Mouse (Mus musculus) CH12.LX (cell line): ENCODE results near the gene Ccdc152. TPM values are rescaled to one million over a fixed set of nuclear protein-coding genes. Genes with fewer than 3 reads are reported as not detected.

ENCODE experiments used
- DNase-seq: peaks from one replicate; pipeline ENCODE4 v3.0.0-alpha.2; 2013; ENCODE audit errors: extremely low read depth
- H3K27ac ChIP-seq: 2 replicates; pipeline ENCODE4 v1.5.1; 2012; ENCODE audit warnings: low read depth, mild to moderate bottlenecking, control low read depth, moderate library complexity; ENCODE audit not compliant: insufficient read depth
- H3K27me3 ChIP-seq: replicated peaks from 2 replicates; pipeline ENCODE3; 2012; ENCODE audit warnings: inconsistent platforms
- H3K36me3 ChIP-seq, 2 experiments: replicated peaks in 1 of 2; 2 replicates each; pipeline versions ENCODE3 to v1.6.1; 2012; ENCODE audit warnings: inconsistent platforms in 1 of 2, low read length in 1 of 2, mild to moderate bottlenecking in 1 of 2, mixed read lengths in 1 of 2, moderate library complexity in 1 of 2; ENCODE audit not compliant: control insufficient read depth in 1 of 2, insufficient read depth in 1 of 2
- H3K4me1 ChIP-seq, 2 experiments: 2 replicates each; pipeline ENCODE4 v1.6.1; 2012; ENCODE audit warnings: inconsistent platforms in 1 of 2, moderate library complexity in 1 of 2; ENCODE audit not compliant: insufficient read depth in 2 of 2, control insufficient read depth in 1 of 2
- H3K4me2 ChIP-seq: 2 replicates; pipeline ENCODE4 v1.6.1; 2012; ENCODE audit warnings: low read depth, mild to moderate bottlenecking, control low read depth; ENCODE audit not compliant: poor library complexity, insufficient read depth, severe bottlenecking
- H3K4me3 ChIP-seq, 3 experiments: fragments of 150-350 bp in 1 of 3; sonication (generic) in 1 of 3; replicated peaks in 1 of 3; 2 replicates each; pipeline versions ENCODE3 to v1.5.1; 2011 to 2012; ENCODE audit warnings: low read depth in 2 of 3, low read length in 2 of 3, mild to moderate bottlenecking in 2 of 3, moderate library complexity in 2 of 3, control low read depth in 1 of 3, improper control_type of control experiment in 1 of 3, inconsistent platforms in 1 of 3, mixed read lengths in 1 of 3; ENCODE audit not compliant: poor library complexity in 1 of 3
- H3K79me2 ChIP-seq: replicated peaks from 2 replicates; pipeline ENCODE4 v1.6.1; 2012; ENCODE audit warnings: mild to moderate bottlenecking, moderate library complexity; ENCODE audit not compliant: control insufficient read depth, poor library complexity, insufficient read depth, severe bottlenecking; ENCODE audit errors: extremely low read depth
- H3K9ac ChIP-seq: 2 replicates; pipeline ENCODE4 v1.6.1; 2012; ENCODE audit warnings: low read depth, mild to moderate bottlenecking, control low read depth, moderate library complexity; ENCODE audit not compliant: insufficient read depth
- H3K9me3 ChIP-seq: replicated peaks from 2 replicates; pipeline ENCODE3; 2012; ENCODE audit warnings: low read length, inconsistent platforms, mixed read lengths
- BHLHE40 ChIP-seq: IDR thresholded peaks from 2 replicates; pipeline ENCODE4 v1.6.1; 2011; ENCODE audit warnings: mild to moderate bottlenecking, low read depth, low read length, improper control_type of control experiment
- CHD2 ChIP-seq: IDR thresholded peaks from 2 replicates; pipeline ENCODE4 v1.6.1; 2011; ENCODE audit warnings: low read length, improper control_type of control experiment
- CTCF ChIP-seq, 2 experiments: IDR thresholded peaks in 1 of 2; conservative IDR thresholded peaks in 1 of 2; 2 replicates each; pipeline ENCODE4 v1.5.1; 2011 to 2012; ENCODE audit warnings: low read depth in 2 of 2, low read length in 2 of 2, improper control_type of control experiment in 1 of 2, inconsistent platforms in 1 of 2, mild to moderate bottlenecking in 1 of 2, moderate library complexity in 1 of 2
- E2F4 ChIP-seq: IDR thresholded peaks from 2 replicates; pipeline ENCODE4 v1.6.1; 2011; ENCODE audit warnings: low read depth, low read length, improper control_type of control experiment; ENCODE audit not compliant: insufficient replicate concordance
- ELF1 ChIP-seq: IDR thresholded peaks from 2 replicates; pipeline ENCODE4 v1.6.1; 2014; ENCODE audit warnings: low read depth, mild to moderate bottlenecking, inconsistent platforms, low read length, improper control_type of control experiment
- ETS1 ChIP-seq: conservative IDR thresholded peaks from 2 replicates; pipeline ENCODE4 v1.6.1; 2012; ENCODE audit warnings: low read depth, mild to moderate bottlenecking, inconsistent platforms, low read length, improper control_type of control experiment, moderate library complexity
- GABPA ChIP-seq: IDR thresholded peaks from 2 replicates; pipeline ENCODE4 v1.6.1; 2012; ENCODE audit warnings: low read depth, low read length, improper control_type of control experiment, inconsistent platforms; ENCODE audit not compliant: insufficient replicate concordance
- HCFC1 ChIP-seq: IDR thresholded peaks from 2 replicates; pipeline ENCODE4 v1.6.1; 2012; ENCODE audit warnings: low read depth, mild to moderate bottlenecking, inconsistent platforms, low read length, improper control_type of control experiment
- IRF4 ChIP-seq: IDR thresholded peaks from 2 replicates; pipeline ENCODE4 v1.6.1; 2014; ENCODE audit warnings: low read depth, mild to moderate bottlenecking, inconsistent platforms, low read length, improper control_type of control experiment
- JUND ChIP-seq: conservative IDR thresholded peaks from 2 replicates; pipeline ENCODE4 v1.6.1; 2011; ENCODE audit warnings: low read depth, low read length, improper control_type of control experiment
- KAT2A ChIP-seq: IDR thresholded peaks from 2 replicates; pipeline ENCODE4 v1.6.1; 2012; ENCODE audit warnings: low read length, improper control_type of control experiment, inconsistent platforms; ENCODE audit not compliant: insufficient replicate concordance
- MAZ ChIP-seq: IDR thresholded peaks from 2 replicates; pipeline ENCODE4 v1.6.1; 2012; ENCODE audit warnings: low read depth, mild to moderate bottlenecking, inconsistent platforms, low read length, improper control_type of control experiment, moderate library complexity
- MEF2A ChIP-seq: IDR thresholded peaks from 2 replicates; pipeline ENCODE4 v1.6.1; 2014; ENCODE audit warnings: low read depth, mild to moderate bottlenecking, inconsistent platforms, low read length, improper control_type of control experiment, borderline replicate concordance
- MYC ChIP-seq: IDR thresholded peaks from 2 replicates; pipeline ENCODE4 v1.6.1; 2011; ENCODE audit warnings: low read depth, mild to moderate bottlenecking, improper control_type of control experiment, low read length
- NELFE ChIP-seq: IDR thresholded peaks from 2 replicates; pipeline ENCODE4 v1.6.1; 2011; ENCODE audit warnings: low read depth, low read length, improper control_type of control experiment
- NRF1 ChIP-seq: IDR thresholded peaks from 2 replicates; pipeline ENCODE4 v1.6.1; 2014; ENCODE audit warnings: low read depth, mild to moderate bottlenecking, inconsistent platforms, low read length, improper control_type of control experiment, moderate library complexity
- RCOR1 ChIP-seq: conservative IDR thresholded peaks from 2 replicates; pipeline ENCODE4 v1.6.1; 2012; ENCODE audit warnings: low read depth, mild to moderate bottlenecking, inconsistent platforms, low read length, improper control_type of control experiment
- SIN3A ChIP-seq: IDR thresholded peaks from 2 replicates; pipeline ENCODE4 v1.6.1; 2012; ENCODE audit warnings: low read length, improper control_type of control experiment, inconsistent platforms
- SMC3 ChIP-seq: IDR thresholded peaks from 2 replicates; pipeline ENCODE4 v1.6.1; 2011; ENCODE audit warnings: low read depth, low read length, improper control_type of control experiment
- USF1 ChIP-seq: IDR thresholded peaks from 2 replicates; pipeline ENCODE4 v1.6.1; 2014; ENCODE audit warnings: low read depth, mild to moderate bottlenecking, inconsistent platforms, low read length, improper control_type of control experiment
- USF2 ChIP-seq: conservative IDR thresholded peaks from 2 replicates; pipeline ENCODE4 v1.6.1; 2011; ENCODE audit warnings: low read depth, low read length, improper control_type of control experiment
- ZC3H11A ChIP-seq: IDR thresholded peaks from 2 replicates; pipeline ENCODE4 v1.6.1; 2012; ENCODE audit warnings: low read depth, mild to moderate bottlenecking, inconsistent platforms, low read length, improper control_type of control experiment
- ZNF384 ChIP-seq: IDR thresholded peaks from 2 replicates; pipeline ENCODE4 v1.6.1; 2012; ENCODE audit warnings: low read depth, low read length, improper control_type of control experiment, inconsistent platforms
- dilution Hi-C: fragments of 300-500 bp; cut with MboI; formaldehyde crosslinking; loops from 2 replicates; pipeline ENCODE4 v1.14.3; 2020; ENCODE audit warnings: low sequenced_read_pairs; ENCODE audit not compliant: extremely low pct_unique_long_range_greater_than_20kb, extremely low pct_ligation_motif_present
- in situ Hi-C: fragments of 300-500 bp; cut with MboI; formaldehyde crosslinking; loops from 3 replicates; pipeline ENCODE4 v1.14.3; 2019; ENCODE audit warnings: low sequenced_read_pairs, low pct_ligation_motif_present, low pct_unique_long_range_greater_than_20kb, mixed read lengths
- polyA plus RNA-seq: library from polyadenylated mRNA; unstranded; fragments of >175 nt; gene quantifications from 2 replicates; pipeline ENCODE4 v1.2.1, GENCODE M21; 2012; ENCODE audit warnings: low read depth; ENCODE audit not compliant: insufficient read length
- total RNA-seq, 2 experiments: library from RNA; depleted of rRNA; stranded (reverse); fragments of 300-350 nt in 1 of 2; fragments of >200 nt in 1 of 2; gene quantifications; 2 replicates each; pipeline ENCODE4 v1.2.3; 2012 to 2014

The Ccdc152 gene
- total RNA-seq (2012; rRNA removed): 0.08 TPM in 1 of 2 replicates, not detected in the other
- not detected in 2 replicates for total RNA-seq (2014; rRNA removed)
- 0.42 and 0.99 TPM in 2 replicates for polyA plus RNA-seq

DNA sequence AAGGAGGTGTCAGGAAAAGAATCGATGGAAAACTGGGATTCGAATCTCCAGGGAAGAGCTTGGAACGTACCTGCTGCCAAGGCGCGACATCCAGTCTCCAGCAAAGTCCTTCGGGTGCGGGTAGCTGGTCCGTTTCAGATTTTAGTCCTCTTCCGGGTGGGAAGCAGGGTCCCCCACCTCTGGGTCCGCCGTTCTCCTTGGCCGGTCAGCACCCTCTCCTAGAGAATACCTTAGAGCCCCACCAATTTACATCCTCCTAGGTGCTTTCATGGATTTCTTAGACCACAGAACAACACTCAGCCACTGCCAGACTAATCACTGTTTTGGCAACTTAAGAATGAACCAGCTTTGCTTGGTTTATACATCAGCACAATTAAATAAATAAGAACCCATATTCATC lies at the start of gene Ccdc152:
Gene Ccdc152 (minus strand): TSS at position 101 of the 400 bp plus-strand sequence.
- DNase-seq: no peak
- Histone ChIP-seq H3K9ac (no peak within 1 kb of the TSS), H3K4me3 (no peak within 1 kb of the TSS), H3K79me2 (no peaks in the 10 kb centered on the region), H3K4me1 (no peaks in the 10 kb centered on the region), H3K4me2 (no peak within 1 kb of the TSS), H3K9me3 (no peaks in the 10 kb centered on the region), H3K27me3 (no peaks in the 10 kb centered on the region), H3K27ac (no peak within 1 kb of the TSS), H3K36me3 (no peaks in the 10 kb centered on the region)
- dilution Hi-C loops (no loop called here), in situ Hi-C loops (no loop called here)
- TF ChIP-seq ELF1 (no peak), NRF1 (no peak), CHD2 (no peak), GABPA (no peak), RCOR1 (no peak), USF1 (no peak)

DNA sequence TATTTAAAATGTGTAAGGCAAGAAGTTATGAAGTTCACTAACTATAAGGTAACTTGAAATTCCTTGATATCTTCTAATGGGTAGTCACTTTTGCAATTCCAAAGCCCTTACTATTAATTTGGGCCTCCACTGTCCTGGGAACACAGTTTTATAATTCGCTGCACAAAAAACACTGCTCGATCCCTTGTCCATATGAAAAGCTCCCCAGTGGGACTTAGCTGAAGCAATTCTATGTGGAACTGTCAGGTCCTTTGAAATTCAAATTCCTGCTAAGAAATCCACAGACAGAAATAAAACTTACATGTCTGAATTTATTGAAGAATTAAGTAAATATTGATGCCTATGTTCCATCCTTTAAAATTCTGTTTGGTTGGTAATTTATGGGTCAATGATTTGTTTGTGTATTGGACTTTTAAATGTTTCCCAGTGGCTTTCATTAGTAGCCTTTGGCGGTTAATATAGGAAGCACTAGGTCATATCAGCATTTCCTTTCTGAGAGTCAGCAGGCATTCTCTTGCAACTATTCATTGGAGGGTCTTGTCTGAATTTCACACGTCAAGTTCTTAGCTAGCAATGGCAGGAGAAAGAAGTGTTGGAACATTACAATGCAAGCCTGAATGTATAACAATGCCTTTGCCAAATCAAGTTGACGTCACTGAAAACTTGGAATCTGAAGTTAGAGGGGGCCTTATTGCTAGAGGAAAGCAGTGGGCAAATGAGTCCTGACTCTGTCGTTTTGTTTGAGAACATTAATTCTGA lies 46.2 kb upstream of the Ccdc152 start:
- TF ChIP-seq KAT2A: no peak
- TF ChIP-seq MAZ: no peak
- no peak for TF ChIP-seq USF1
- no peak for TF ChIP-seq E2F4
- TF ChIP-seq RCOR1: no peak
- TF ChIP-seq ELF1: no peak
- TF ChIP-seq JUND: no peak
- TF ChIP-seq CTCF (conservative IDR thresholded peaks at IDR 0.05 in 1 of 2, IDR thresholded peaks at IDR 0.05 in 1 of 2; ENCODE audit: low read depth in 2 of 2, low read length in 2 of 2): no peak
- no peak for TF ChIP-seq ZNF384
- TF ChIP-seq NELFE: no peak
- TF ChIP-seq SIN3A: no peak
- TF ChIP-seq ETS1: no peak
- no peak for TF ChIP-seq ZC3H11A
- TF ChIP-seq IRF4: no peak
- no peak for TF ChIP-seq HCFC1
- no peak for TF ChIP-seq BHLHE40
- TF ChIP-seq MYC: no peak
- TF ChIP-seq USF2: no peak
- no peak for TF ChIP-seq SMC3
- TF ChIP-seq MEF2A: no peak
- in situ Hi-C loops: no loop called here
- H3K9me3 ChIP-seq: no peaks in the 10 kb centered on the region
- H3K36me3 ChIP-seq: no peaks in the 10 kb centered on the region
- dilution Hi-C loops: no loop called here
- no peak for DNase-seq
- H3K4me1 ChIP-seq: peaks cover 0 to 8% of the 10 kb centered on the region in 2 experiments; a peak in 2 of 4 replicates
- no peak overlapping the region for H3K4me3 ChIP-seq
- no peak overlapping the region for H3K4me2 ChIP-seq
- H3K9ac ChIP-seq: no peak overlapping the region
- H3K27me3 ChIP-seq: no peaks in the 10 kb centered on the region
- no peak overlapping the region for H3K27ac ChIP-seq
- H3K79me2 ChIP-seq: no peaks in the 10 kb centered on the region
